10 mouse cellular contexts compared by ENCODE assay signal in genomic region chr14:16840951-16841596, GRCm38 (mm10). TPM values are rescaled to one million over a fixed set of nuclear protein-coding genes. Genes with fewer than 3 reads are reported as not detected.
DNase-seq lines count a peak whose midpoint lies in the region; ATAC-seq lines count a peak whose summit lies in the region.
"Had no signal": no experiment of that assay in that cellular context is flagged by ENCODE, and none has a peak within 500 bp of the region (broad histone marks: within the 10 kb centered on the region; RNA-seq: fewer than 3 reads in every experiment).

No protein-coding gene starts in this region.

- H3K9ac ChIP-seq in kidney, embryonic 15.5 days, result no peak overlapping the region

- ATAC-seq in kidney, embryonic 15.5 days (replicated peaks; ENCODE audit: low FRiP score), result no peak
- ATAC-seq in megakaryocyte progenitor cell, adult 5-6 weeks (replicated peaks; ENCODE audit: poor library complexity), result no peak
- ATAC-seq: Patski had no signal

- no peaks in the 10 kb centered on the region for H3K9me3 ChIP-seq in kidney, embryonic 15.5 days (replicated peaks)

- 70% methylated on average over 8 of the region's 8 CpGs for WGBS in kidney, embryonic 15.5 days

- no peak overlapping the region for H3K4me2 ChIP-seq in kidney, embryonic 15.5 days

- H3K36me3 ChIP-seq in kidney, embryonic 15.5 days, result no peaks in the 10 kb centered on the region

- H3K4me1 ChIP-seq in kidney, embryonic 15.5 days, result no peaks in the 10 kb centered on the region

- no peak overlapping the region for H3K27ac ChIP-seq in kidney, embryonic 15.5 days
- H3K27ac ChIP-seq: macrophage had no signal

- peak; percentile 45 for DNase-seq in kidney, adult 11 months
- peak; percentile 7 for DNase-seq in adrenal gland, adult 8-10 months
- DNase-seq in cerebellum, adult 9-11 months, result peak; percentile 18
- DNase-seq in kidney, adult 9 months, result peak; percentile 71
- peak; percentile 19 for DNase-seq in lung, postnatal 25 days (ENCODE audit: low spot score)
- DNase-seq in thymus, postnatal 10 days (ENCODE audit: low spot score in 2 of 2), result no peak

- no peak overlapping the region for H3K4me3 ChIP-seq in kidney, embryonic 15.5 days (replicated peaks)

- H3K27me3 ChIP-seq in kidney, embryonic 15.5 days, result no peaks in the 10 kb centered on the region
- H3K27me3 ChIP-seq: Patski had no signal

RNA-seq across cellular contexts. Expression of gene Rarb, which starts 22.1 kb away (rescaled TPM):
- polyA plus RNA-seq in kidney, embryonic 15.5 days (2015; fragmentation: Nextera tagmentation; extraction: Ambion mirVana), result 29.5 and 33.6 TPM in 2 replicates
- 10 to 100 TPM in 3 of 4 experiments, 1 to 10 TPM in 1; 8.7 to 16.7 (median 11.1) TPM for total RNA-seq in adrenal gland, adult 8-10 months (2022)
- total RNA-seq in megakaryocyte progenitor cell, adult 5-6 weeks (2015), result not detected in 2 replicates
- not detected in 2 replicates for total RNA-seq in megakaryocyte progenitor cell, adult 5-6 weeks (2017)
- polyA plus RNA-seq: macrophage had no signal

Comparison
In these comparisons a context has a peak if more than half of its experiments do, and no peak if none do; other contexts are left out.
1. DNase-seq: peak in kidney, adult 11 months (single experiment), adrenal gland, adult 8-10 months (single experiment), cerebellum, adult 9-11 months (single experiment), kidney, adult 9 months (single experiment) and lung, postnatal 25 days (single experiment); none in thymus, postnatal 10 days (0 of 2).
2. RNA of gene Rarb, which starts 22.1 kb away (total RNA-seq): 8.7 to 16.7 TPM in adrenal gland, adult 8-10 months; not detected in megakaryocyte progenitor cell, adult 5-6 weeks; every median in the first group is over 4 times any median in the second.